Mouse (Mus musculus) megakaryocyte, embryonic 14.5 days (primary cell): ENCODE results near the gene Rasgrp1.

Experiments
- FLI1 ChIP-seq: IDR thresholded peaks from 2 replicates; pipeline ENCODE4 v1.6.1; 2012; ENCODE audit warnings: low read length, inconsistent platforms, mixed read lengths
- GATA1 ChIP-seq: IDR thresholded peaks from 3 replicates; pipeline ENCODE4 v1.6.1; 2012; ENCODE audit warnings: mixed read lengths, low read length, inconsistent platforms, borderline replicate concordance

DNA sequence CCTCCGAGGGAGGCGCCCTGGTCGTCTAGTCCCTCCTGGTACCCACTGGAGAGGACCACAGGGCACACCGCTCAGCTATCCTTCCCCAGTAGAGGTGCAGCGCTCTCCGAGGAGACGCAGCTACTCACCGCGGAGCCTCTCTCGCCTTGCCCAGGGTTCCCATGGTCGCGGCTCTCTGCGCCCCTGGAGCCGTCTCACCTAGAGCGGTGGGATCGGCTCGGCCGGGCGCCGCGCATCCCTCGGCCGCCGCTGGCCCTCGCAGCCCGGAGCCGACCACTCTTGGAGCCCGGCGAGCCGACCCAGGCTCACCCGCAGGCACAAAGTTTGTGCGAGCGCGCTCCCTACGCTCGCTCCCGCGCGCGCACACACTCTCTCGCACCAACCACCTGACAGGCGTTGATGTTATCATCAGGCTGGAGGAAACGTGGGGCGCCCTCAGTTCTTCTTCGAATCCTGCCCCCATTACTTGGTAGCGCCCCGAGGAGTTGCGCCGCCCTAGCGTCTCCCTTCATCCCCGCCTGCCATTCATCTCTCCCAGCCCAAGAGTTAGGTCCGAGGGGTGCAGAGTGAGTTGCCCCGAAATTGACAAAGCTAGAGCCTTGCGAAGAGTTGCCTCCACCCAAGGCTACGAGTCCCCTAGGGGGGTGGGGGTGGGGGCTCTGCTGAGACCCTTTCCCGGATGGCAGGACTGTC, at the start of gene Rasgrp1:
- TF ChIP-seq GATA1 (no peak), FLI1 (no peak)
